In genomic region chrX:160137177-160137860, GRCm38 (mm10) we compare ENCODE assay signal across 8 mouse cellular contexts. TPM values are rescaled to one million over a fixed set of nuclear protein-coding genes. Genes with fewer than 3 reads are reported as not detected.
DNase-seq lines count a peak whose midpoint lies in the region; ATAC-seq and TF ChIP-seq lines count a peak whose summit lies in the region.

No protein-coding gene starts in this region.

- peak overlapping the region; percentile 68 for H3K4me2 ChIP-seq in heart, embryonic 12.5 days
- H3K4me2 ChIP-seq in CH12.LX (ENCODE audit: insufficient read depth, low read depth, poor library complexity, severe bottlenecking) = peak overlapping the region; percentile 87
- peak overlapping the region; percentile 59 for H3K4me2 ChIP-seq in neural tube, embryonic 13.5 days

- no peaks in the 10 kb centered on the region for H3K9me3 ChIP-seq in heart, embryonic 12.5 days (replicated peaks)
- no peaks in the 10 kb centered on the region for H3K9me3 ChIP-seq in CH12.LX (replicated peaks; ENCODE audit: low read length)
- H3K9me3 ChIP-seq in forebrain, embryonic 10.5 days = no peaks in the 10 kb centered on the region
- H3K9me3 ChIP-seq in neural tube, embryonic 13.5 days = no peaks in the 10 kb centered on the region

- no peak for TF ChIP-seq CTCF in CH12.LX (conservative IDR thresholded peaks at IDR 0.05 in 1 of 2, IDR thresholded peaks at IDR 0.05 in 1 of 2; ENCODE audit: low read depth in 2 of 2, low read length in 2 of 2)

- H3K36me3 ChIP-seq in heart, embryonic 12.5 days = peaks cover under 1% of the 10 kb centered on the region; the same call in 1 of the 2 replicates
- peaks cover 2% of the 10 kb centered on the region in 2 experiments for H3K36me3 ChIP-seq in CH12.LX (replicated peaks in 1 of 2; ENCODE audit: control insufficient read depth in 1 of 2, insufficient read depth in 1 of 2, low read length in 1 of 2)
- peaks cover 10% of the 10 kb centered on the region for H3K36me3 ChIP-seq in forebrain, embryonic 10.5 days (replicated peaks)
- H3K36me3 ChIP-seq in neural tube, embryonic 13.5 days = no peaks in the 10 kb centered on the region

- peaks cover 16% of the 10 kb centered on the region for H3K4me1 ChIP-seq in heart, embryonic 12.5 days (replicated peaks)
- peaks cover 0 to 8% of the 10 kb centered on the region in 2 experiments; a peak in 2 of 4 replicates for H3K4me1 ChIP-seq in CH12.LX (ENCODE audit: control insufficient read depth in 1 of 2, insufficient read depth in 2 of 2)
- H3K4me1 ChIP-seq in forebrain, embryonic 10.5 days = peaks cover 19% of the 10 kb centered on the region
- H3K4me1 ChIP-seq in neural tube, embryonic 13.5 days (replicated peaks) = peaks cover 18% of the 10 kb centered on the region

- no peak for TF ChIP-seq EP300 in CH12.LX (IDR thresholded peaks at IDR 0.05; ENCODE audit: low read length)

- peak overlapping the region; percentile 98 for H3K27ac ChIP-seq in heart, embryonic 12.5 days (ENCODE audit: poor library complexity, severe bottlenecking)
- H3K27ac ChIP-seq in CH12.LX (ENCODE audit: insufficient read depth, low read depth) = peak overlapping the region; percentile 68
- H3K27ac ChIP-seq in forebrain, embryonic 10.5 days = peak overlapping the region; percentile 92
- H3K27ac ChIP-seq in neural tube, embryonic 13.5 days (replicated peaks) = peak overlapping the region; percentile 89

- peaks cover 30% of the 10 kb centered on the region for H3K79me2 ChIP-seq in CH12.LX (replicated peaks; ENCODE audit: control insufficient read depth, extremely low read depth, insufficient read depth, poor library complexity, severe bottlenecking)

- DNase-seq in heart, adult 11 months = no peak
- no peak for DNase-seq in CH12.LX (ENCODE audit: extremely low read depth)
- DNase-seq in forebrain, embryonic 10.5 days (ENCODE audit: extremely low spot score, low spot score) = no peak
- peak; percentile 29 for DNase-seq in large intestine, adult 2 months (ENCODE audit: low read depth, low spot score)
- no peak for DNase-seq in right cerebral cortex, adult 18-20 months
- no peak for DNase-seq in gastrocnemius, adult 8-10 months (ENCODE audit: low spot score in 2 of 2)

- no peaks in the 10 kb centered on the region for H3K27me3 ChIP-seq in heart, embryonic 12.5 days (replicated peaks)
- no peaks in the 10 kb centered on the region for H3K27me3 ChIP-seq in CH12.LX (replicated peaks)
- peaks cover 74% of the 10 kb centered on the region for H3K27me3 ChIP-seq in forebrain, embryonic 10.5 days (ENCODE audit: poor library complexity, severe bottlenecking)
- peaks cover 3% of the 10 kb centered on the region; the same call in 1 of the 2 replicates for H3K27me3 ChIP-seq in neural tube, embryonic 13.5 days

- no peak for TF ChIP-seq POLR2A in CH12.LX (IDR thresholded peaks at IDR 0.05; ENCODE audit: low read depth, low read length)

- 23% methylated on average over 18 of the region's 18 CpGs for WGBS in heart, embryonic 12.5 days
- WGBS in forebrain, embryonic 10.5 days = 26% methylated on average over 18 of the region's 18 CpGs
- 20% methylated on average over 18 of the region's 18 CpGs for WGBS in large intestine, adult 2 months
- WGBS in neural tube, embryonic 13.5 days = 26% methylated on average over 18 of the region's 18 CpGs

- no peak for ATAC-seq in heart, embryonic 12.5 days (ENCODE audit: insufficient number of reproducible peaks, low FRiP score)
- ATAC-seq in neural tube, embryonic 13.5 days (ENCODE audit: low read depth) = peak; percentile 2; the same call in 1 of the 2 replicates

- dilution Hi-C loops in CH12.LX (cut with MboI; ENCODE audit: extremely low pct_ligation_motif_present, extremely low pct_unique_long_range_greater_than_20kb, low sequenced_read_pairs) = no loop called here

- peak overlapping the region; percentile 80 for H3K4me3 ChIP-seq in heart, embryonic 12.5 days
- peak overlapping the region; percentile 66 to 79 (median 78) for H3K4me3 ChIP-seq in CH12.LX (replicated peaks in 1 of 3; ENCODE audit: low read depth in 2 of 3, low read length in 2 of 3, poor library complexity in 1 of 3)
- peak overlapping the region; percentile 70 for H3K4me3 ChIP-seq in forebrain, embryonic 10.5 days
- peak overlapping the region; percentile 62 for H3K4me3 ChIP-seq in neural tube, embryonic 13.5 days

- peak overlapping the region; percentile 88 for H3K9ac ChIP-seq in heart, embryonic 12.5 days
- H3K9ac ChIP-seq in CH12.LX (ENCODE audit: insufficient read depth, low read depth) = peak overlapping the region; percentile 59
- H3K9ac ChIP-seq in neural tube, embryonic 13.5 days = peak overlapping the region; percentile 76

- TF ChIP-seq RAD21 in CH12.LX (IDR thresholded peaks at IDR 0.05; ENCODE audit: low read depth, low read length) = no peak

- in situ Hi-C loops in CH12.LX (cut with MboI; ENCODE audit: low pct_ligation_motif_present, low pct_unique_long_range_greater_than_20kb, low sequenced_read_pairs) = no loop called here

TF ChIP-seq in CH12.LX, 34 proteins besides CTCF, POLR2A, EP300 and RAD21:
- no peak for TF ChIP-seq ZMIZ1 (IDR thresholded peaks at IDR 0.05; ENCODE audit: low read depth, low read length)
- TF ChIP-seq KAT2A (IDR thresholded peaks at IDR 0.05; ENCODE audit: insufficient replicate concordance, low read length) = no peak
- no peak for TF ChIP-seq NRF1 (IDR thresholded peaks at IDR 0.05; ENCODE audit: low read depth, low read length)
- TF ChIP-seq TBP (conservative IDR thresholded peaks at IDR 0.05; ENCODE audit: low read depth, low read length) = no peak
- no peak for TF ChIP-seq ELF1 (IDR thresholded peaks at IDR 0.05; ENCODE audit: low read depth, low read length)
- no peak for TF ChIP-seq PAX5 (IDR thresholded peaks at IDR 0.05; ENCODE audit: low read length)
- TF ChIP-seq RCOR1 (conservative IDR thresholded peaks at IDR 0.05; ENCODE audit: low read depth, low read length) = no peak
- no peak for TF ChIP-seq BHLHE40 (IDR thresholded peaks at IDR 0.05; ENCODE audit: low read depth, low read length)
- TF ChIP-seq NELFE (IDR thresholded peaks at IDR 0.05; ENCODE audit: low read depth, low read length) = no peak
- no peak for TF ChIP-seq MAX (IDR thresholded peaks at IDR 0.05; ENCODE audit: low read length)
- no peak for TF ChIP-seq MEF2A (IDR thresholded peaks at IDR 0.05; ENCODE audit: borderline replicate concordance, low read depth, low read length)
- no peak for TF ChIP-seq HCFC1 (IDR thresholded peaks at IDR 0.05; ENCODE audit: low read depth, low read length)
- no peak for TF ChIP-seq USF2 (conservative IDR thresholded peaks at IDR 0.05; ENCODE audit: low read depth, low read length)
- no peak for TF ChIP-seq MAZ (IDR thresholded peaks at IDR 0.05; ENCODE audit: low read depth, low read length)
- TF ChIP-seq POLR2AphosphoS2 (IDR thresholded peaks at IDR 0.05; ENCODE audit: low read depth, low read length) = no peak
- TF ChIP-seq SIN3A (IDR thresholded peaks at IDR 0.05; ENCODE audit: low read length) = no peak
- TF ChIP-seq MYC (IDR thresholded peaks at IDR 0.05; ENCODE audit: low read depth, low read length) = no peak
- no peak for TF ChIP-seq USF1 (IDR thresholded peaks at IDR 0.05; ENCODE audit: low read depth, low read length)
- no peak for TF ChIP-seq ZKSCAN1 (IDR thresholded peaks at IDR 0.05; ENCODE audit: borderline replicate concordance, low read depth, low read length)
- no peak for TF ChIP-seq CHD1 (IDR thresholded peaks at IDR 0.05; ENCODE audit: low read depth, low read length)

RNA-seq across cellular contexts. Expression of gene Pdha1, which starts 0.9 kb away (rescaled TPM):
- 226 and 237 TPM in 2 replicates for polyA plus RNA-seq in heart, embryonic 12.5 days (2016; fragmentation: Nextera tagmentation; extraction: Ambion mirVana)
- total RNA-seq in CH12.LX (2012; rRNA removed) (99.5 and 114 TPM in 2 replicates), CH12.LX (2014; rRNA removed) (153 and 154 TPM in 2 replicates)
- polyA plus RNA-seq in CH12.LX (2012; ENCODE audit: insufficient read length, low read depth) = 112 and 120 TPM in 2 replicates
- polyA plus RNA-seq in forebrain, embryonic 10.5 days (2016; fragmentation: Nextera tagmentation; extraction: Ambion mirVana) = 119 TPM in 2 replicates
- polyA plus RNA-seq in large intestine, adult 2 months (2012; rRNA removed) = 47.4 and 66.2 TPM in 2 replicates
- 120 and 127 TPM in 2 replicates for polyA plus RNA-seq in neural tube, embryonic 13.5 days (2015; fragmentation: Nextera tagmentation; extraction: Ambion mirVana)
- total RNA-seq in gastrocnemius, adult 8-10 months (2022) = 100 to 1,000 TPM; 455 to 556 (median 496) TPM
